Mouse (Mus musculus) erythroblast, embryonic 14.5 days (primary cell): Measurements from ENCODE around the gene Garnl3. TPM values are rescaled to one million over a fixed set of nuclear protein-coding genes. Genes with fewer than 3 reads are reported as not detected.

Experiments
- H3K27me3 ChIP-seq: 2 replicates; pipeline ENCODE4 v1.6.1; 2012; ENCODE audit warnings: inconsistent platforms; ENCODE audit not compliant: control insufficient read depth
- H3K36me3 ChIP-seq: 2 replicates; pipeline ENCODE4 v1.6.1; 2012; ENCODE audit warnings: mild to moderate bottlenecking, inconsistent platforms; ENCODE audit not compliant: control insufficient read depth
- H3K4me1 ChIP-seq: 2 replicates; pipeline ENCODE4 v1.6.1; 2012; ENCODE audit warnings: inconsistent platforms; ENCODE audit not compliant: control insufficient read depth
- H3K4me3 ChIP-seq: replicated peaks from 2 replicates; pipeline ENCODE3; 2012; ENCODE audit warnings: moderate library complexity, mild to moderate bottlenecking, inconsistent platforms
- H3K9me3 ChIP-seq: 2 replicates; pipeline ENCODE4 v1.6.1; 2012; ENCODE audit warnings: low read length, inconsistent platforms, mixed read lengths; ENCODE audit not compliant: control insufficient read depth
- GATA1 ChIP-seq: IDR thresholded peaks from 2 replicates; pipeline ENCODE4 v1.6.1; 2012; ENCODE audit warnings: low read length, inconsistent platforms, mixed read lengths
- TAL1 ChIP-seq: IDR thresholded peaks from 3 replicates; pipeline ENCODE4 v1.6.1; 2012; ENCODE audit warnings: low read length, inconsistent platforms, mixed read lengths
- polyA plus RNA-seq: library from polyadenylated mRNA; stranded (reverse); fragments of >175 nt; gene quantifications from 2 replicates; pipeline ENCODE4 v1.2.3, GENCODE M21; 2012

Gene Garnl3
- polyA plus RNA-seq, 1 experiment = not detected

- Histone ChIP-seq H3K4me3 (no peak overlapping the region), H3K4me1 (no peaks in the 10 kb centered on the region), H3K36me3 (no peaks in the 10 kb centered on the region), H3K27me3 (no peaks in the 10 kb centered on the region), H3K9me3 (no peaks in the 10 kb centered on the region)
- TF ChIP-seq GATA1 = no peak
- TF ChIP-seq TAL1 = no peak
These were observed 56.5 kb downstream of the Garnl3 start for GRCm38 (mm10) chr2:33074931-33075330.

- no peaks in the 10 kb centered on the region for H3K9me3 ChIP-seq
- TF ChIP-seq GATA1 (no peak), TAL1 (no peak)
- H3K36me3 ChIP-seq = no peaks in the 10 kb centered on the region
- H3K4me1 ChIP-seq = no peaks in the 10 kb centered on the region
- H3K27me3 ChIP-seq = no peaks in the 10 kb centered on the region
- H3K4me3 ChIP-seq = no peak overlapping the region
These were observed 57.3 kb downstream of the Garnl3 start for GRCm38 (mm10) chr2:33074188-33074587.

- no peaks in the 10 kb centered on the region for H3K9me3 ChIP-seq
- TF ChIP-seq TAL1 (no peak), GATA1 (no peak)
- no peaks in the 10 kb centered on the region for H3K27me3 ChIP-seq
These were observed 59.1 kb downstream of the Garnl3 start for GRCm38 (mm10) chr2:33072333-33072732.

GRCm38 (mm10) chr2:33065610-33066009, 65.8 kb downstream of the Garnl3 start:
- H3K9me3 ChIP-seq = no peaks in the 10 kb centered on the region
- no peaks in the 10 kb centered on the region for H3K36me3 ChIP-seq
- TF ChIP-seq TAL1 (no peak), GATA1 (no peak)
- H3K27me3 ChIP-seq = no peaks in the 10 kb centered on the region
- H3K4me1 ChIP-seq = no peaks in the 10 kb centered on the region
- no peak overlapping the region for H3K4me3 ChIP-seq

More at GRCm38 (mm10) chr2:33072333-33072732, 59.1 kb downstream of the Garnl3 start:
- no peaks in the 10 kb centered on the region for H3K4me1 ChIP-seq
- H3K36me3 ChIP-seq = no peaks in the 10 kb centered on the region
- H3K4me3 ChIP-seq = no peak overlapping the region

GRCm38 (mm10) chr2:33062744-33063143, 68.7 kb downstream of the Garnl3 start:
- Histone ChIP-seq H3K27me3 (no peaks in the 10 kb centered on the region), H3K9me3 (no peaks in the 10 kb centered on the region), H3K4me3 (no peak overlapping the region), H3K36me3 (no peaks in the 10 kb centered on the region), H3K4me1 (no peaks in the 10 kb centered on the region)
- no peak for TF ChIP-seq GATA1
- no peak for TF ChIP-seq TAL1

GRCm38 (mm10) chr2:33058926-33059325, 72.5 kb downstream of the Garnl3 start:
- TF ChIP-seq TAL1 = no peak
- TF ChIP-seq GATA1 = no peak

GRCm38 (mm10) chr2:33057514-33057913, 73.9 kb downstream of the Garnl3 start:
- no peaks in the 10 kb centered on the region for H3K36me3 ChIP-seq
- no peaks in the 10 kb centered on the region for H3K4me1 ChIP-seq
- H3K9me3 ChIP-seq = no peaks in the 10 kb centered on the region
- TF ChIP-seq GATA1 (no peak), TAL1 (no peak)
- no peak overlapping the region for H3K4me3 ChIP-seq
- no peaks in the 10 kb centered on the region for H3K27me3 ChIP-seq

More at GRCm38 (mm10) chr2:33058926-33059325, 72.5 kb downstream of the Garnl3 start:
- no peaks in the 10 kb centered on the region for H3K27me3 ChIP-seq
- no peaks in the 10 kb centered on the region for H3K4me1 ChIP-seq
- no peak overlapping the region for H3K4me3 ChIP-seq
- no peaks in the 10 kb centered on the region for H3K9me3 ChIP-seq
- H3K36me3 ChIP-seq = no peaks in the 10 kb centered on the region

- no peak for TF ChIP-seq GATA1
- no peak for TF ChIP-seq TAL1
- H3K27me3 ChIP-seq = no peaks in the 10 kb centered on the region
- no peaks in the 10 kb centered on the region for H3K36me3 ChIP-seq
- no peak overlapping the region for H3K4me3 ChIP-seq
- no peaks in the 10 kb centered on the region for H3K9me3 ChIP-seq
- H3K4me1 ChIP-seq = no peaks in the 10 kb centered on the region
These were observed 77.5 kb downstream of the Garnl3 start for GRCm38 (mm10) chr2:33053966-33054365.

GRCm38 (mm10) chr2:33047360-33047759, 84.1 kb downstream of the Garnl3 start:
- TF ChIP-seq GATA1 (no peak), TAL1 (no peak)
- no peaks in the 10 kb centered on the region for H3K36me3 ChIP-seq
- no peaks in the 10 kb centered on the region for H3K9me3 ChIP-seq
- H3K4me3 ChIP-seq = no peak overlapping the region
- no peaks in the 10 kb centered on the region for H3K4me1 ChIP-seq
- H3K27me3 ChIP-seq = no peaks in the 10 kb centered on the region

GRCm38 (mm10) chr2:33046919-33047318, 84.5 kb downstream of the Garnl3 start:
- H3K9me3 ChIP-seq = no peaks in the 10 kb centered on the region
- H3K4me1 ChIP-seq = no peaks in the 10 kb centered on the region
- no peak overlapping the region for H3K4me3 ChIP-seq
- no peak for TF ChIP-seq GATA1
- no peak for TF ChIP-seq TAL1
- no peaks in the 10 kb centered on the region for H3K36me3 ChIP-seq
- no peaks in the 10 kb centered on the region for H3K27me3 ChIP-seq
